Mouse (Mus musculus) macrophage (primary cell): ENCODE measurements around the gene Mthfr. TPM values are rescaled to one million over a fixed set of nuclear protein-coding genes. Genes with fewer than 3 reads are reported as not detected.

Experiments
- H3K27ac ChIP-seq: fragments of 350-480 bp; formaldehyde crosslinking; 2 replicates; pipeline ENCODE4 v1.9.0; 2021
- H3K36me3 ChIP-seq: fragments of 350-480 bp; formaldehyde crosslinking; 2 replicates; pipeline ENCODE4 v1.9.0; 2021; ENCODE audit errors: inconsistent target
- H3K4me3 ChIP-seq: fragments of 350-480 bp; formaldehyde crosslinking; 2 replicates; pipeline ENCODE4 v1.9.0; 2021; ENCODE audit errors: inconsistent target
- H3K79me2 ChIP-seq: fragments of 350-480 bp; formaldehyde crosslinking; 2 replicates; pipeline ENCODE4 v1.9.0; 2021; ENCODE audit errors: inconsistent target
- WGBS: methylation state at CpG from one replicate; pipeline ENCODE4 v1.1.7; 2026; ENCODE audit warnings: inconsistent platforms; ENCODE audit not compliant: missing documents; 5-methylcytosine and 5-hydroxymethylcytosine counted together
- polyA plus RNA-seq: library from polyadenylated mRNA; stranded (reverse); fragments of 250-400 nt; gene quantifications from 3 replicates; pipeline ENCODE4 v1.2.4, GENCODE M21; 2018; ENCODE audit warnings: inconsistent platforms

Mthfr gene
- polyA plus RNA-seq, 1 experiment from 2014 or later = 23.2 TPM

- H3K4me3 ChIP-seq = no peak overlapping the region
- H3K79me2 ChIP-seq = no peaks in the 10 kb centered on the region
- H3K36me3 ChIP-seq = no peaks in the 10 kb centered on the region
- 22% methylated on average over 26 of the region's 29 CpGs for WGBS
- H3K27ac ChIP-seq = no peak overlapping the region
These were observed 63.1 kb downstream of the Mthfr start for GRCm38 (mm10) chr4:148101801-148102527.

GRCm38 (mm10) chr4:148104146-148104545 is 65.3 kb downstream of the Mthfr start:
- Histone ChIP-seq H3K36me3 (no peaks in the 10 kb centered on the region), H3K27ac (no peak overlapping the region), H3K4me3 (no peak overlapping the region), H3K79me2 (no peaks in the 10 kb centered on the region)
- 100% methylated on average over 3 of the region's 3 CpGs for WGBS

DNA sequence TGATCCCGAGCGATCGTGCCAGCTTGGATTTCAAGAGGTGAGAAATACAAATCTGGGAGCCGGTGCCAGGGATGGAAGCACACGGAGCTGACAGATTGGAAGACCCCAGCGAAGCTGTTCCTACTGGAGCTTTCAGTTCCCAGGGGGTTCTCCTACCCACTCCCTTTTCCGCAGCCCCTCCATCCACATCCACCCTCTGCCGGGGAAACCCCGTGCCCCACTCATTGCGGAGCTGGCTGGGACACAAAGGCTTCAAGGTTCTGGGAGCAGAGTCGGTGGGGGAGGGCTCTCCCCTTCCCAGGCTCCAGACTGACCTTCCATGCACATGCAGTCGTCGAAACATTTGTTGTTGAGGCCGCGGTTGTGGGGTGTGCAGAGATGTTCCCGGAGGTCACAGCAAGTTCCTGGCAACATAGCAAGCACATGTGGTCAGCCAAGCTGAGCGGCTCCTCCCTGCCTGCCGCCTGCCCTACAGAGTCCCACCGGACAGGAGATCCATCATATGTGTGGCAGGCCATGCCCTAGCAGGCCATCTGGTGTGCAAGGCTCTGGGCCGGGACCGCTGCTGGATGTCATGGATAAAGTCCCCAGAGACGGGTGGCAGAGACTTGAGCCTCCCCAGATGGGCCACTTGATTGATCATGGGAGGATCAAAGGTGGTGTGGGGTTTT is 68.9 kb downstream of the Mthfr start:
- H3K27ac ChIP-seq = no peak overlapping the region
- H3K4me3 ChIP-seq = no peak overlapping the region
- no peaks in the 10 kb centered on the region for H3K79me2 ChIP-seq
- WGBS = 78% methylated on average over 17 of the region's 22 CpGs
- no peaks in the 10 kb centered on the region for H3K36me3 ChIP-seq

DNA sequence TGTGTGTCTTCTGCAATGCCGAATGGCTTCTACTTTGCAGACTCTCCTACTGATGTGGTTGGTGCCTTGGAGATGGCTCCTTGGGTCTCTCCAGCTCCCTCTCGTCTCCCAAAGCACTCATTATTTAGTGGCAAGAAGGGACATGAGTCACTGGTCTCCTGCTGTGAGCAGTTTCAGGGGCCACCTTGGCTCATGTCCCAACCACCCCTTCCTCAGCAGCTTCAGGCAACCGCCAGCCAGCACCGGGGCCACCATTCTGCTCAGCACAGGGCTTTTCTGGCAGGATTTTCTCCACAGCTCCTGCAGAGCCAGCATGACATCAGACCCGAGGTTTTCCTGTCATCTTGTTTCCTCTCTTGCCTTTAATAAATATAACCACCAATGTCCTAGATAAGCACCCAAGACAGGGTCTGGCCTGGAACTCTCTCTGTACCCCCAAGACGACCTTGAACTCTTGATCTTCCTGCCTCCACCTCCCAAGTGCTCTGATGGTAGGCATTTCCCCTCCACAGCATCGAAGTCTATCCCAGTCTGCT is 69.8 kb downstream of the Mthfr start:
- H3K36me3 ChIP-seq = no peaks in the 10 kb centered on the region
- no peak overlapping the region for H3K4me3 ChIP-seq
- 28% methylated on average over 6 of the region's 7 CpGs for WGBS
- H3K27ac ChIP-seq = no peak overlapping the region
- H3K79me2 ChIP-seq = no peaks in the 10 kb centered on the region

Other genes with a start within 250 kb of the Mthfr start
- gene Zfp984, start 229.3 kb upstream of the Mthfr start, polyA plus RNA-seq = 34.1 to 102 TPM (median 34.9 TPM) in 3 replicates
- gene Zfp933, start 190.7 kb upstream of the Mthfr start, polyA plus RNA-seq = 5.4 to 7.7 TPM (median 5.8 TPM) in 3 replicates
- 6.2 to 15.8 TPM (median 11.0 TPM) in 3 replicates for gene Miip, start 170.3 kb upstream of the Mthfr start, polyA plus RNA-seq
- 0.62 to 2.3 TPM (median 0.75 TPM) in 3 replicates for gene Fv1, start 170.1 kb upstream of the Mthfr start, polyA plus RNA-seq
- gene Mfn2, start 134.4 kb upstream of the Mthfr start, polyA plus RNA-seq = 28.8 to 35.7 TPM (median 29.8 TPM) in 3 replicates
- gene Plod1, start 102.3 kb upstream of the Mthfr start, polyA plus RNA-seq = 144 to 203 TPM (median 190 TPM) in 3 replicates
- 39.1 to 67.9 TPM (median 59.0 TPM) in 3 replicates for gene 2510039O18Rik, start 98.2 kb upstream of the Mthfr start, polyA plus RNA-seq
- gene Nppb, start 53.3 kb upstream of the Mthfr start, polyA plus RNA-seq = not detected in 3 replicates
- gene Nppa, start 38.4 kb upstream of the Mthfr start, polyA plus RNA-seq = not detected in 3 replicates
- 9.4 to 11.3 TPM (median 9.5 TPM) in 3 replicates for gene Clcn6, start 256 bp upstream of the Mthfr start, polyA plus RNA-seq
- 19.8 to 35.9 TPM (median 33.6 TPM) in 3 replicates for gene Agtrap, start 49.0 kb downstream of the Mthfr start, polyA plus RNA-seq
- 7.8 to 13.8 TPM (median 12.4 TPM) in 3 replicates for gene Mad2l2, start 91.3 kb downstream of the Mthfr start, polyA plus RNA-seq
- not detected in 3 replicates for gene Draxin, start 91.6 kb downstream of the Mthfr start, polyA plus RNA-seq
- 31.9 to 51.1 TPM (median 41.3 TPM) in 3 replicates for gene Fbxo6, start 113.1 kb downstream of the Mthfr start, polyA plus RNA-seq
- gene Fbxo44, start 121.4 kb downstream of the Mthfr start, polyA plus RNA-seq = 1.5 to 3.2 TPM (median 1.7 TPM) in 3 replicates
- gene Fbxo2, start 121.5 kb downstream of the Mthfr start, polyA plus RNA-seq = not detected in 3 replicates
- not detected in 3 replicates for gene Disp3, start 248.9 kb downstream of the Mthfr start, polyA plus RNA-seq